Comparison of ENCODE assay signal across 29 mouse cellular contexts in genomic region chr13:56506871-56507496, GRCm38 (mm10). TPM values are rescaled to one million over a fixed set of nuclear protein-coding genes. Genes with fewer than 3 reads are reported as not detected.
DNase-seq lines count a peak whose midpoint lies in the region; ATAC-seq and TF ChIP-seq lines count a peak whose summit lies in the region.
"Had no signal": no experiment of that assay in that cellular context is flagged by ENCODE, and none has a peak within 500 bp of the region (broad histone marks: within the 10 kb centered on the region; RNA-seq: fewer than 3 reads in every experiment).

No protein-coding gene starts in this region.

- H3K27ac ChIP-seq in thymus, adult 2 months (ENCODE audit: control insufficient read depth, insufficient read depth, low read length) = no peak overlapping the region; the same call in 1 of the 2 replicates
- H3K27ac ChIP-seq in forebrain, embryonic 13.5 days = no peak overlapping the region
- H3K27ac ChIP-seq: forebrain, embryonic 10.5 days; hindbrain, postnatal 0 days; layer of hippocampus, adult 2 months; limb, embryonic 10.5 days; midbrain, embryonic 10.5 days; neural tube, embryonic 12.5 days; stomach, embryonic 15.5 days had no signal

- DNase-seq in lung, postnatal 25 days (ENCODE audit: low spot score) = peak; percentile 2
- no peak for DNase-seq in lung, postnatal 36 days
- DNase-seq in thymus, adult 2 months = peak; percentile 56
- DNase-seq in left cerebral cortex, adult 8-10 months (ENCODE audit: low spot score in 2 of 2) = no peak
- no peak for DNase-seq in spleen, adult 18-20 months
- no peak for DNase-seq in adrenal gland, adult 18-20 months (ENCODE audit: low spot score in 2 of 2)
- DNase-seq: adrenal gland, postnatal 14 days; cerebellum, adult 11 months; cerebellum, postnatal 14 days; heart, postnatal 4 days; kidney, adult 2 months; kidney, postnatal 14 days; lung, adult 18-20 months; lung, postnatal 14 days had no signal

- H3K36me3 ChIP-seq in thymus, adult 2 months (ENCODE audit: control insufficient read depth, insufficient read depth, low read length) = no peaks in the 10 kb centered on the region
- no peaks in the 10 kb centered on the region for H3K36me3 ChIP-seq in forebrain, embryonic 13.5 days (ENCODE audit: poor library complexity, severe bottlenecking)
- H3K36me3 ChIP-seq: forebrain, embryonic 10.5 days; limb, embryonic 10.5 days; midbrain, embryonic 10.5 days; neural tube, embryonic 12.5 days; stomach, embryonic 15.5 days had no signal

- no peak overlapping the region for H3K4me2 ChIP-seq in forebrain, embryonic 13.5 days
- H3K4me2 ChIP-seq: neural tube, embryonic 12.5 days; stomach, embryonic 15.5 days had no signal

- no peak for TF ChIP-seq CTCF in thymus, adult 2 months (IDR thresholded peaks at IDR 0.05; ENCODE audit: borderline replicate concordance, control insufficient read depth, extremely low read depth, insufficient read depth, low read length, poor library complexity)

- no peak overlapping the region for H3K9ac ChIP-seq in forebrain, embryonic 13.5 days
- H3K9ac ChIP-seq: neural tube, embryonic 12.5 days; stomach, embryonic 15.5 days had no signal

- ATAC-seq in inflammation-experienced regulatory T-cells, adult 6 months = peak; percentile 88
- no peak for ATAC-seq in forebrain, embryonic 13.5 days
- ATAC-seq: hindbrain, postnatal 0 days had no signal

- H3K27me3 ChIP-seq in thymus, adult 2 months (ENCODE audit: control insufficient read depth, insufficient read depth, low read length) = no peaks in the 10 kb centered on the region
- H3K27me3 ChIP-seq in forebrain, embryonic 13.5 days = no peaks in the 10 kb centered on the region
- H3K27me3 ChIP-seq: neural tube, embryonic 12.5 days; stomach, embryonic 15.5 days had no signal

- peaks cover 7% of the 10 kb centered on the region; the same call in 1 of the 2 replicates for H3K4me1 ChIP-seq in thymus, adult 2 months (replicated peaks; ENCODE audit: control insufficient read depth, insufficient read depth, low read length)
- H3K4me1 ChIP-seq in forebrain, embryonic 13.5 days = no peaks in the 10 kb centered on the region
- H3K4me1 ChIP-seq: limb, embryonic 10.5 days; midbrain, embryonic 10.5 days; neural tube, embryonic 12.5 days; stomach, embryonic 15.5 days had no signal

- 0 out of 2 replicates have a peak, but pooled peaks cover 3% of the 10 kb centered on the region for H3K9me3 ChIP-seq in forebrain, embryonic 13.5 days (replicated peaks)
- H3K9me3 ChIP-seq: forebrain, embryonic 10.5 days; limb, embryonic 10.5 days; midbrain, embryonic 10.5 days; neural tube, embryonic 12.5 days; stomach, embryonic 15.5 days had no signal

- no peak for TF ChIP-seq POLR2A in thymus, adult 2 months (IDR thresholded peaks at IDR 0.05; ENCODE audit: control insufficient read depth, extremely low read depth, insufficient read depth, low read length, poor library complexity)

- no peak overlapping the region for H3K4me3 ChIP-seq in thymus, adult 2 months (ENCODE audit: control insufficient read depth, insufficient read depth, low read length)
- no peak overlapping the region for H3K4me3 ChIP-seq in forebrain, embryonic 13.5 days
- H3K4me3 ChIP-seq: forebrain, embryonic 10.5 days; layer of hippocampus, adult 2 months; limb, embryonic 10.5 days; midbrain, embryonic 10.5 days; neural tube, embryonic 12.5 days; stomach, embryonic 15.5 days had no signal

- 4% methylated on average over 6 of the region's 6 CpGs for WGBS in thymus, adult 2 months
- 82% methylated on average over 6 of the region's 6 CpGs for WGBS in forebrain, embryonic 13.5 days

RNA-seq across cellular contexts. Expression of gene Fbxl21, which starts 15.3 kb away (rescaled TPM):
- 1 to 10 TPM in 2 of 3 experiments, under 1 TPM in 1; 0.23 to 2.1 (median 1.5) TPM for polyA plus RNA-seq in inflammation-experienced regulatory T-cells, adult 6 months (2017; shearing (Covaris generic))
- polyA plus RNA-seq in thymus, adult 2 months (2012; rRNA removed) = 0.40 and 0.71 TPM in 2 replicates
- total RNA-seq in left cerebral cortex, adult 8-10 months (2022) = 10 to 100 TPM; 11.7 to 14.0 (median 11.9) TPM
- total RNA-seq in adrenal gland, adult 18-20 months (2021) = 1 to 10 TPM; 2.8 to 5.4 TPM
- 1.8 and 1.9 TPM in 2 replicates for polyA plus RNA-seq in forebrain, embryonic 13.5 days (2015; fragmentation: Nextera tagmentation; extraction: Ambion mirVana)

RNA-seq across cellular contexts. Expression of gene Il9, which starts 24.9 kb away (rescaled TPM):
- polyA plus RNA-seq in inflammation-experienced regulatory T-cells, adult 6 months (2017; shearing (Covaris generic)) = not detected
- 1.1 and 1.6 TPM in 2 replicates for polyA plus RNA-seq in thymus, adult 2 months (2012; rRNA removed)
- not detected for total RNA-seq in left cerebral cortex, adult 8-10 months (2022)
- total RNA-seq in adrenal gland, adult 18-20 months (2021) = not detected
- polyA plus RNA-seq in forebrain, embryonic 13.5 days (2015; fragmentation: Nextera tagmentation; extraction: Ambion mirVana) = not detected in 2 replicates
- total RNA-seq: adrenal gland, postnatal 14 days; gastrocnemius, adult 18-20 months; heart, postnatal 4 days; hindbrain, postnatal 0 days; layer of hippocampus, adult 2 months; left cerebral cortex, adult 18-20 months; liver, adult 2 months had no signal
- polyA plus RNA-seq: brain, embryonic 14.5 days; forebrain, embryonic 10.5 days; gonadal fat pad, adult 2 months; heart, embryonic 14.5 days; hindbrain, postnatal 0 days; kidney, adult 2 months; limb, embryonic 10.5 days; liver, adult 2 months; midbrain, embryonic 10.5 days; neural tube, embryonic 12.5 days; stomach, embryonic 15.5 days had no signal

RNA-seq across cellular contexts. Expression of gene Lect2, which starts 41.3 kb away (rescaled TPM):
- polyA plus RNA-seq in inflammation-experienced regulatory T-cells, adult 6 months (2017; shearing (Covaris generic)) = not detected
- polyA plus RNA-seq in thymus, adult 2 months (2012; rRNA removed) = 0.33 TPM in 1 of 2 replicates, not detected in the other
- not detected for total RNA-seq in left cerebral cortex, adult 8-10 months (2022)
- not detected for total RNA-seq in adrenal gland, adult 18-20 months (2021)
- not detected in 2 replicates for polyA plus RNA-seq in forebrain, embryonic 13.5 days (2015; fragmentation: Nextera tagmentation; extraction: Ambion mirVana)
- total RNA-seq: gastrocnemius, adult 18-20 months; heart, postnatal 4 days; hindbrain, postnatal 0 days; layer of hippocampus, adult 2 months; left cerebral cortex, adult 18-20 months had no signal
- polyA plus RNA-seq: forebrain, embryonic 10.5 days; gonadal fat pad, adult 2 months; heart, embryonic 14.5 days; hindbrain, postnatal 0 days; limb, embryonic 10.5 days; midbrain, embryonic 10.5 days; neural tube, embryonic 12.5 days had no signal

Comparison
In these comparisons a context has a peak if more than half of its experiments do, and no peak if none do; other contexts are left out.
1. DNase-seq: peak in lung, postnatal 25 days (single experiment) and thymus, adult 2 months (single experiment); none in lung, postnatal 36 days (single experiment), left cerebral cortex, adult 8-10 months (0 of 2), spleen, adult 18-20 months (0 of 2) and adrenal gland, adult 18-20 months (0 of 2).